Mouse (Mus musculus) colon, adult 2 months (tissue): ENCODE data around the gene Gmeb2. TPM values are rescaled to one million over a fixed set of nuclear protein-coding genes. Genes with fewer than 3 reads are reported as not detected.

Experiments
- polyA plus RNA-seq: library from polyadenylated mRNA; depleted of rRNA; stranded (reverse); fragments of >200 nt; gene quantifications from 2 replicates; pipeline ENCODE4 v1.2.3, GENCODE M21; 2012; rRNA removed

The Gmeb2 gene
- polyA plus RNA-seq: 32.6 and 34.0 TPM in 2 replicates

GRCm38 (mm10) chr2:181287958-181288350 lies at the start of gene Gmeb2:
TSS of gene Gmeb2 (minus strand) at chr2:181288035.

GRCm38 (mm10) chr2:181319248-181320102 lies 31.6 kb upstream of the Gmeb2 start, which contains the start of gene Rtel1:
TSS of gene Rtel1 (plus strand) at chr2:181319739.

GRCm38 (mm10) chr2:181314080-181314810 lies 26.4 kb upstream of the Gmeb2 start, which contains the start of gene Stmn3:
TSS of gene Stmn3 (minus strand) at chr2:181314500.

GRCm38 (mm10) chr2:181241602-181242313 lies 46.1 kb downstream of the Gmeb2 start, which contains the start of gene Helz2:
TSS of gene Helz2 (minus strand) at chr2:181242027.

GRCm38 (mm10) chr2:181219538-181220216 lies 68.2 kb downstream of the Gmeb2 start, which contains the start of gene Fndc11:
TSS of gene Fndc11 (plus strand) at chr2:181220013.

GRCm38 (mm10) chr2:181213021-181213445 lies 74.8 kb downstream of the Gmeb2 start, which contains the start of gene Srms:
TSS of gene Srms (minus strand) at chr2:181213185.

GRCm38 (mm10) chr2:181202422-181202821 lies 85.4 kb downstream of the Gmeb2 start, which contains the start of gene Ptk6:
TSS of gene Ptk6 (minus strand) at chr2:181202789.

Other genes with a start within 250 kb of the Gmeb2 start
- 0.06 and 0.25 TPM in 2 replicates for gene Chrna4, start 244.5 kb downstream of the Gmeb2 start, polyA plus RNA-seq
- 1.1 and 1.4 TPM in 2 replicates for gene Kcnq2, start 152.7 kb downstream of the Gmeb2 start, polyA plus RNA-seq
- gene Eef1a2, start 131.0 kb downstream of the Gmeb2 start, polyA plus RNA-seq: 8.8 and 9.5 TPM in 2 replicates
- gene Ppdpf, start 100.8 kb downstream of the Gmeb2 start, polyA plus RNA-seq: 223 and 266 TPM in 2 replicates
- 4.5 and 7.2 TPM in 2 replicates for gene Ptk6, start 85.2 kb downstream of the Gmeb2 start, polyA plus RNA-seq
- 1.2 and 1.5 TPM in 2 replicates for gene Srms, start 74.8 kb downstream of the Gmeb2 start, polyA plus RNA-seq
- gene Fndc11, start 68.0 kb downstream of the Gmeb2 start, polyA plus RNA-seq: 0.35 and 0.61 TPM in 2 replicates
- 45.2 and 46.9 TPM in 2 replicates for gene Helz2, start 46.0 kb downstream of the Gmeb2 start, polyA plus RNA-seq
- 6.0 and 7.6 TPM in 2 replicates for gene Stmn3, start 26.5 kb upstream of the Gmeb2 start, polyA plus RNA-seq
- gene Rtel1, start 31.7 kb upstream of the Gmeb2 start, polyA plus RNA-seq: 23.9 and 29.0 TPM in 2 replicates
- gene Zgpat, start 76.9 kb upstream of the Gmeb2 start, polyA plus RNA-seq: 32.6 and 36.8 TPM in 2 replicates
- gene Arfrp1, start 77.4 kb upstream of the Gmeb2 start, polyA plus RNA-seq: 25.9 and 30.4 TPM in 2 replicates
- gene Lime1, start 92.0 kb upstream of the Gmeb2 start, polyA plus RNA-seq: 94.1 and 102 TPM in 2 replicates
- 2.0 TPM in 2 replicates for gene Zbtb46, start 171.4 kb upstream of the Gmeb2 start, polyA plus RNA-seq
- not detected in 2 replicates for gene Abhd16b, start 205.2 kb upstream of the Gmeb2 start, polyA plus RNA-seq
- 31.4 and 40.7 TPM in 2 replicates for gene Tpd52l2, start 209.1 kb upstream of the Gmeb2 start, polyA plus RNA-seq
- 51.9 and 64.1 TPM in 2 replicates for gene Dnajc5, start 232.4 kb upstream of the Gmeb2 start, polyA plus RNA-seq